8 mouse cellular contexts compared by ENCODE assay signal in genomic region chr17:26933419-26933818, GRCm38 (mm10). TPM values are rescaled to one million over a fixed set of nuclear protein-coding genes. Genes with fewer than 3 reads are reported as not detected.
DNase-seq lines count a peak whose midpoint lies in the region; ATAC-seq and TF ChIP-seq lines count a peak whose summit lies in the region.

No protein-coding gene starts in this region.

- no peaks in the 10 kb centered on the region; the same call in 1 of the 2 replicates for H3K36me3 ChIP-seq in heart, adult 2 months (ENCODE audit: control insufficient read depth, insufficient read depth, low read length)
- peaks cover 78% of the 10 kb centered on the region for H3K36me3 ChIP-seq in liver, embryonic 15.5 days (replicated peaks)
- no peaks in the 10 kb centered on the region; the same call in 1 of the 2 replicates for H3K36me3 ChIP-seq in stomach, postnatal 0 days (ENCODE audit: control insufficient read depth, insufficient read depth, low read length)

- peak overlapping the region; percentile 95 for H3K27ac ChIP-seq in heart, adult 2 months
- H3K27ac ChIP-seq in liver, embryonic 15.5 days (replicated peaks): peak overlapping the region; percentile 83
- H3K27ac ChIP-seq in stomach, postnatal 0 days (replicated peaks): peak overlapping the region; percentile 71

- DNase-seq in heart, adult 2 months: no peak
- no peak for DNase-seq in heart, postnatal 4 days
- DNase-seq in urinary bladder, adult 2 months (ENCODE audit: low spot score): peak; percentile 29
- DNase-seq in urinary bladder, postnatal 10 days (ENCODE audit: low spot score): no peak
- no peak for DNase-seq in stomach, postnatal 0 days (ENCODE audit: low spot score)
- no peak for DNase-seq in cerebellum, postnatal 36 days
- no peak for DNase-seq in right cerebral cortex, adult 2 months (ENCODE audit: low spot score in 2 of 2)

- H3K79me2 ChIP-seq in heart, adult 2 months (replicated peaks; ENCODE audit: control insufficient read depth, insufficient read depth, low read length): no peaks in the 10 kb centered on the region

- H3K9ac ChIP-seq in heart, adult 2 months (ENCODE audit: low read depth, low read length): peak overlapping the region; percentile 86
- peak overlapping the region; percentile 60 for H3K9ac ChIP-seq in liver, embryonic 15.5 days
- peak overlapping the region; percentile 76 for H3K9ac ChIP-seq in stomach, postnatal 0 days (ENCODE audit: low read length)

- ATAC-seq in liver, embryonic 15.5 days (ENCODE audit: insufficient read depth): 0 out of 2 replicates have a peak, but pooled peaks have one; percentile 3
- peak; percentile 16 for ATAC-seq in stomach, postnatal 0 days (ENCODE audit: low FRiP score, low TSS enrichment)

- intact Hi-C loops in heart, adult 2 months (cut with DNase I): loop anchor here (5.0 kb wide), 2 partner anchors 94 to 216 kb away; partner anchors contain the start of genes Bak1 and Crebrf

- peak overlapping the region; percentile 94 for H3K4me2 ChIP-seq in liver, embryonic 15.5 days
- peak overlapping the region; percentile 99 for H3K4me2 ChIP-seq in stomach, postnatal 0 days (replicated peaks; ENCODE audit: low read depth)

- no peak for TF ChIP-seq EP300 in heart, adult 2 months (IDR thresholded peaks at IDR 0.05; ENCODE audit: insufficient read depth, low read depth, low read length)
- no peak for TF ChIP-seq EP300 in stomach, postnatal 0 days (optimal IDR thresholded peaks at IDR 0.05)

- TF ChIP-seq CTCF in heart, adult 2 months (IDR thresholded peaks at IDR 0.05): no peak
- no peak for TF ChIP-seq CTCF in stomach, postnatal 0 days (IDR thresholded peaks at IDR 0.05; ENCODE audit: low read depth)

- H3K4me1 ChIP-seq in heart, adult 2 months (ENCODE audit: control insufficient read depth, insufficient read depth, low read length): no peaks in the 10 kb centered on the region; the same call in 1 of the 2 replicates
- H3K4me1 ChIP-seq in liver, embryonic 15.5 days (replicated peaks): peaks cover 43% of the 10 kb centered on the region
- H3K4me1 ChIP-seq in stomach, postnatal 0 days (replicated peaks; ENCODE audit: control insufficient read depth, insufficient read depth): peaks cover 5% of the 10 kb centered on the region

- no peaks in the 10 kb centered on the region for H3K9me3 ChIP-seq in liver, embryonic 15.5 days (replicated peaks)
- H3K9me3 ChIP-seq in stomach, postnatal 0 days (ENCODE audit: control insufficient read depth, low read length): no peaks in the 10 kb centered on the region

- H3K27me3 ChIP-seq in heart, adult 2 months (ENCODE audit: control insufficient read depth, insufficient read depth, low read length): no peaks in the 10 kb centered on the region
- no peaks in the 10 kb centered on the region for H3K27me3 ChIP-seq in liver, embryonic 15.5 days
- H3K27me3 ChIP-seq in stomach, postnatal 0 days (ENCODE audit: control insufficient read depth, insufficient read depth, low read length): no peaks in the 10 kb centered on the region

- peak overlapping the region; percentile 99 for H3K4me3 ChIP-seq in heart, adult 2 months
- peak overlapping the region; percentile 77 for H3K4me3 ChIP-seq in liver, embryonic 15.5 days (replicated peaks)
- peak overlapping the region; percentile 71 for H3K4me3 ChIP-seq in stomach, postnatal 0 days (ENCODE audit: low read depth, low read length)

- no peak for TF ChIP-seq POLR2A in heart, adult 2 months (IDR thresholded peaks at IDR 0.05; ENCODE audit: insufficient read depth, low read depth, low read length)

- 3% methylated on average over 13 of the region's 13 CpGs for WGBS in heart, adult 2 months
- 8% methylated on average over 13 of the region's 13 CpGs for WGBS in liver, embryonic 15.5 days (ENCODE audit: insufficient replicate concordance)
- WGBS in stomach, postnatal 0 days: 3% methylated on average over 12 of the region's 13 CpGs

RNA-seq across cellular contexts. Expression of gene Phf1, which starts 0.6 kb away (rescaled TPM):
- 10 to 100 TPM; 17.8 to 18.1 TPM for total RNA-seq in heart, adult 2 months (2021)
- polyA plus RNA-seq in heart, adult 2 months (2012; rRNA removed): 35.3 and 36.8 TPM in 2 replicates
- total RNA-seq in heart, postnatal 4 days (2021): 1 to 10 TPM; 9.9 to 10.0 TPM
- 51.2 and 65.3 TPM in 2 replicates for polyA plus RNA-seq in urinary bladder, adult 2 months (2012; rRNA removed)
- polyA plus RNA-seq in liver, embryonic 15.5 days (2015; fragmentation: Nextera tagmentation; extraction: Ambion mirVana): 1.8 and 2.6 TPM in 2 replicates
- 4.7 and 5.8 TPM in 2 replicates for polyA plus RNA-seq in stomach, postnatal 0 days (2015; fragmentation: Nextera tagmentation; extraction: Ambion mirVana)

RNA-seq across cellular contexts. Expression of gene Cuta, which starts 6.0 kb away (rescaled TPM):
- 10 to 100 TPM; 78.6 to 94.2 TPM for total RNA-seq in heart, adult 2 months (2021)
- polyA plus RNA-seq in heart, adult 2 months (2012; rRNA removed): 85.1 and 96.6 TPM in 2 replicates
- total RNA-seq in heart, postnatal 4 days (2021): 100 to 1,000 TPM in 1 of 2 experiments, 10 to 100 TPM in 1; 97.2 to 106 TPM
- 122 and 145 TPM in 2 replicates for polyA plus RNA-seq in urinary bladder, adult 2 months (2012; rRNA removed)
- 85.9 and 86.7 TPM in 2 replicates for polyA plus RNA-seq in liver, embryonic 15.5 days (2015; fragmentation: Nextera tagmentation; extraction: Ambion mirVana)
- polyA plus RNA-seq in stomach, postnatal 0 days (2015; fragmentation: Nextera tagmentation; extraction: Ambion mirVana): 157 and 163 TPM in 2 replicates

RNA-seq across cellular contexts. Expression of gene Syngap1, which starts 7.6 kb away (rescaled TPM):
- total RNA-seq in heart, adult 2 months (2021): 1 to 10 TPM; 4.1 to 4.2 TPM
- polyA plus RNA-seq in heart, adult 2 months (2012; rRNA removed): 6.7 and 9.0 TPM in 2 replicates
- total RNA-seq in heart, postnatal 4 days (2021): 10 to 100 TPM; 12.6 to 13.4 TPM
- polyA plus RNA-seq in urinary bladder, adult 2 months (2012; rRNA removed): 22.1 and 32.4 TPM in 2 replicates
- polyA plus RNA-seq in liver, embryonic 15.5 days (2015; fragmentation: Nextera tagmentation; extraction: Ambion mirVana): 0.21 and 0.28 TPM in 2 replicates
- polyA plus RNA-seq in stomach, postnatal 0 days (2015; fragmentation: Nextera tagmentation; extraction: Ambion mirVana): 0.61 and 0.70 TPM in 2 replicates

RNA-seq across cellular contexts. Expression of gene Kifc5b, which starts 16.5 kb away (rescaled TPM):
- under 1 TPM; 0.26 to 0.36 TPM for total RNA-seq in heart, adult 2 months (2021)
- polyA plus RNA-seq in heart, adult 2 months (2012; rRNA removed): 0.62 and 0.79 TPM in 2 replicates
- 10 to 100 TPM; 15.0 to 15.2 TPM for total RNA-seq in heart, postnatal 4 days (2021)
- polyA plus RNA-seq in urinary bladder, adult 2 months (2012; rRNA removed): 1.7 and 1.8 TPM in 2 replicates
- 5.2 and 5.9 TPM in 2 replicates for polyA plus RNA-seq in liver, embryonic 15.5 days (2015; fragmentation: Nextera tagmentation; extraction: Ambion mirVana)
- polyA plus RNA-seq in stomach, postnatal 0 days (2015; fragmentation: Nextera tagmentation; extraction: Ambion mirVana): 1.5 and 1.6 TPM in 2 replicates

RNA-seq across cellular contexts. Expression of gene Zbtb9, which starts 39.5 kb away (rescaled TPM):
- total RNA-seq in heart, adult 2 months (2021): 1 to 10 TPM; 1.5 to 3.5 TPM
- polyA plus RNA-seq in heart, adult 2 months (2012; rRNA removed): 2.4 and 2.8 TPM in 2 replicates
- total RNA-seq in heart, postnatal 4 days (2021): 1 to 10 TPM; 3.9 to 5.5 TPM
- 8.4 and 9.4 TPM in 2 replicates for polyA plus RNA-seq in urinary bladder, adult 2 months (2012; rRNA removed)
- polyA plus RNA-seq in liver, embryonic 15.5 days (2015; fragmentation: Nextera tagmentation; extraction: Ambion mirVana): 5.0 and 5.8 TPM in 2 replicates
- 6.9 and 7.8 TPM in 2 replicates for polyA plus RNA-seq in stomach, postnatal 0 days (2015; fragmentation: Nextera tagmentation; extraction: Ambion mirVana)
